Mouse (Mus musculus): ENCODE measurements at regions not wholly inside any gene's neighbourhood (a gene's known extent, or its start where the extent isn't known, plus 50 kb on each side); places are given as distances from the start of the nearest gene placed in this dataset.

GRCm38 (mm10) chr13:85376338-85376998, 87.5 kb upstream of the Rasa1 start:
- no peak overlapping the region for H3K27ac ChIP-seq
- H3K36me3 ChIP-seq (replicated peaks; ENCODE audit: control insufficient read depth, insufficient read depth): no peaks in the 10 kb centered on the region
- DNase-seq (ENCODE audit: low spot score) (no peak), ATAC-seq (ENCODE audit: low FRiP score) (no peak)
- no peak overlapping the region for H3K4me2 ChIP-seq (replicated peaks)
- no peaks in the 10 kb centered on the region for H3K27me3 ChIP-seq (ENCODE audit: control insufficient read depth, insufficient read depth, low read length)
- H3K4me3 ChIP-seq (replicated peaks; ENCODE audit: low read length): no peak overlapping the region
- WGBS: 90% methylated on average over 3 of the region's 3 CpGs
- no peak overlapping the region for H3K9ac ChIP-seq
- no peaks in the 10 kb centered on the region for H3K9me3 ChIP-seq (ENCODE audit: control insufficient read depth, low read length)
- no peaks in the 10 kb centered on the region for H3K4me1 ChIP-seq (replicated peaks; ENCODE audit: control insufficient read depth, insufficient read depth, low read length)

- Histone ChIP-seq H3K36me3 (replicated peaks; ENCODE audit: control insufficient read depth, insufficient read depth) (no peaks in the 10 kb centered on the region), H3K4me3 (replicated peaks; ENCODE audit: low read length) (no peak overlapping the region), H3K27me3 (ENCODE audit: control insufficient read depth, insufficient read depth, low read length) (no peaks in the 10 kb centered on the region), H3K27ac (no peak overlapping the region), H3K9me3 (ENCODE audit: control insufficient read depth, low read length) (no peaks in the 10 kb centered on the region), H3K4me1 (replicated peaks; ENCODE audit: control insufficient read depth, insufficient read depth, low read length) (no peaks in the 10 kb centered on the region), H3K9ac (no peak overlapping the region), H3K4me2 (replicated peaks) (no peak overlapping the region)
- no peak for ATAC-seq (ENCODE audit: low FRiP score)
- 65% methylated on average over 2 of the region's 2 CpGs for WGBS
- DNase-seq (ENCODE audit: low spot score): no peak
Observed at GRCm38 (mm10) chr13:85359621-85360020, 70.7 kb upstream of the Rasa1 start.

GRCm38 (mm10) chr13:85359143-85359542, 70.2 kb upstream of the Rasa1 start:
- Histone ChIP-seq H3K4me1 (replicated peaks; ENCODE audit: control insufficient read depth, insufficient read depth, low read length) (no peaks in the 10 kb centered on the region), H3K9ac (no peak overlapping the region), H3K27me3 (ENCODE audit: control insufficient read depth, insufficient read depth, low read length) (no peaks in the 10 kb centered on the region), H3K4me2 (replicated peaks) (no peak overlapping the region), H3K9me3 (ENCODE audit: control insufficient read depth, low read length) (no peaks in the 10 kb centered on the region), H3K4me3 (replicated peaks; ENCODE audit: low read length) (no peak overlapping the region), H3K27ac (no peak overlapping the region), H3K36me3 (replicated peaks; ENCODE audit: control insufficient read depth, insufficient read depth) (no peaks in the 10 kb centered on the region)
- 96% methylated on average over 6 of the region's 6 CpGs for WGBS
- ATAC-seq (ENCODE audit: low FRiP score): no peak
- no peak for DNase-seq (ENCODE audit: low spot score)

- no peak for ATAC-seq (ENCODE audit: low FRiP score)
- no peak overlapping the region for H3K27ac ChIP-seq
- H3K4me3 ChIP-seq (replicated peaks; ENCODE audit: low read length): no peak overlapping the region
- H3K4me2 ChIP-seq (replicated peaks): no peak overlapping the region
- no peaks in the 10 kb centered on the region for H3K36me3 ChIP-seq (replicated peaks; ENCODE audit: control insufficient read depth, insufficient read depth)
- no peak overlapping the region for H3K9ac ChIP-seq
- no peaks in the 10 kb centered on the region for H3K27me3 ChIP-seq (ENCODE audit: control insufficient read depth, insufficient read depth, low read length)
- no peaks in the 10 kb centered on the region for H3K9me3 ChIP-seq (ENCODE audit: control insufficient read depth, low read length)
- no peaks in the 10 kb centered on the region for H3K4me1 ChIP-seq (replicated peaks; ENCODE audit: control insufficient read depth, insufficient read depth, low read length)
- 74% methylated on average over 3 of the region's 3 CpGs for WGBS
- DNase-seq (ENCODE audit: low spot score): no peak
Observed at GRCm38 (mm10) chr13:85352061-85352460, 63.1 kb upstream of the Rasa1 start.
